Mouse (Mus musculus): ENCODE data around the gene Pth1r. TPM values are rescaled to one million over a fixed set of nuclear protein-coding genes. Genes with fewer than 3 reads are reported as not detected.
A peak's percentile ranks its signal among the peaks of the same experiment; 100 is the strongest.

Pth1r gene
- total RNA-seq, 2 experiments from 2014 or later, result 5.5 to 6.4 TPM

DNA sequence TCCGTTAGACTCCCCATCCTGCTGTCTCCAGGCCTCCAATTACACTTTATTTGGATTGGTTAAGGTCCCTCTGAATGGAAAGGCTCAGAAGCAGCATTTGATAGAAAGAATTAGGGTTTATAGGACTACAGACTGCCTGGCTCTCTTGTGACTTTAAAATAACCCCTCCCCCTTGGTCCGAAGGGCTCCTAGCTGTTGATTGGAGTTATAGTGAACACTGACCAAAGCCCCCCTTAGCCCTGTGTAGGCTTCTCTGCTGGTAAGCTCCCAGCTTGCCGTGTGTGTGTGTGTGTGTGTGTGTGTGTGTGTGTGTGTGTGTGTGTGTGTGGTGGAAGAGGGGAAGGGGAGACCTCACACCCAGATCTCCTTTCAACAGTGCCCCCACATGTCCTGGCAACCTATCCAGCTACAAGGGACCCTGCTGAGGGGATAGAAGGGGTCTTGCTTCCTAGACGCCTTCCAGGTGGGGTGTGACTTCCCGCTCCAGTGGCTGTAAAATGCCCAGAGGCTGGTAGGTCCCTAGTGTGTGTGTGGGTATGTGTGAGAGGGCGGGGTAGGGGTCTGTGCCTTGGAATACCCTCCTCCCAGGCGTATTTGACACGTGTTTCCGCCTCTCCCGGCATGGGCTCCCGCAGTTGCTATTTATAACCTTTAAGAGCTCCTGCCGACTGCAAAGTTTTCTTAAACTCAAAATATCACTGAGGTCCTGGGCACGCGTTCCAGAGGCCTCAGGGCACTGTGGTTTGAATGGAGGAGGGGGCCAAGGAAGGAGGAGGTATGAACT lies 3.7 kb upstream of the Pth1r start:
- DNase-seq (ENCODE audit: extremely low spot score in 1 of 2, low spot score in 1 of 2), result no peak

GRCm38 (mm10) chr9:110748451-110748850 lies 1.5 kb upstream of the Pth1r start:
- no peak for DNase-seq (ENCODE audit: extremely low spot score in 1 of 2, low spot score in 1 of 2)

DNA sequence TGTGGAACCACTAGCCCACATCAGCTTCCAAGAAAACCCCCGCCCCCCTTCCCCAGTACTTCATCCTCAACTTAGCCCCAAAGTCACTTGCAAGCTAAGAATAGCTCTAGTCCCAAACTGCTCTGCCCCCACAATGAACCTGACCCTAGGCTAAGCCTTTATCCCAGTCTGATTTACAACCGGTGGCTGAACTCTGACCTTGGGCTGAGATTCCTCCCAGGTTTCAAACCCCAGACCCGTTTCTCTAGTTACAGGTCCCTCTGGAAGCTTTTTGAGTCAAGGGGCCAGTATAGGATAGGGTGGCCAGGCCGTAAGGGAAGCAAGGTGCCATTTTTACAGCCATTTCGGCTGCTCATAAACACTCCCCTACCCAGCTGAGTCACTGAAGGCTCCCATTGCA lies 707 bp downstream of the Pth1r start:
- DNase-seq (ENCODE audit: extremely low spot score in 1 of 2, low spot score in 1 of 2), result no peak

- no peak for DNase-seq (ENCODE audit: extremely low spot score in 1 of 2, low spot score in 1 of 2)
Observed at GRCm38 (mm10) chr9:110745752-110746151, 1.2 kb downstream of the Pth1r start.

DNA sequence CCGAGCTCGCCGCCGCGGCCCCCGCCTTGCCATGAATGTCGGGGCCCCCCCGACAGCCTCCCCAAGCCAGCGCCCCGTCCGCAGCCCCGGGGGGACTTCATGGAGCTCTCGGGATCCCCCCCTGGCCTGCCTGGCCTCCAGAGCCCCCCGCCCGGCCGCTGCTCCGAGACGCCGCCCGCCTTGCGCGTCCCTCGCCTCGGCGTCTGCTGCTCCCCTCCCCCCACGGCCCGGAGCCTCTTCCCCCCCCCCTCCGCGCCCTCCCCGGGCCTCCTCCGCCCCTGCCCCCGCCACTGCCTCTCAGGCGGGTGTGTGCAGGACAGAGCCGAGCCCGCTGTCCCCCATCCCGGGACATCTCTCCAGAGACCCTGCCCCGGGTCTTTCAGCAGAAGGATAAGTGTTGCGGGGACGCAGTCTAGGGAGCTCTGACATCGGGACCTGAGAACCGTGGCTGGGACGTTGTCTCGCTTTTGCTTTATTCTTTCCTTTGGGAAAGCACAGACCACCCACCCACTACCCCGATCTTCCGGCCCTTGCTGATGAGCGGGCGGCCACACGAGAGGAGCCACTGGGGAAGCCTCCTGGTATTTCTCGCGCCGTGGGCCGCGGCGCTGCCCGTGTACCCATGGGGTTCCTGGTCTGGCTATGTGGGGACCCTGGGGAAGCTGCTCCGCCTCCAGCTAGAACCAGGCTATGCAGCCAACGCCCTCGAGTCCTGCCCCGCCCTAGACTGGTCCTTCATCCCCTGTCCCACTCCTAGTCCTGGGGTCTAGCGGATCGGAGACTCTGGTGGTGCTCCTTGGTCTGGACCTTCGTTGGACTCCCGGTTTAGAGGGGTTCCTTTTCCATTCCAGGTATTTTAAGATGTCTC lies 3.3 kb downstream of the Pth1r start:
- no peak for DNase-seq (ENCODE audit: extremely low spot score in 1 of 2, low spot score in 1 of 2)

DNA sequence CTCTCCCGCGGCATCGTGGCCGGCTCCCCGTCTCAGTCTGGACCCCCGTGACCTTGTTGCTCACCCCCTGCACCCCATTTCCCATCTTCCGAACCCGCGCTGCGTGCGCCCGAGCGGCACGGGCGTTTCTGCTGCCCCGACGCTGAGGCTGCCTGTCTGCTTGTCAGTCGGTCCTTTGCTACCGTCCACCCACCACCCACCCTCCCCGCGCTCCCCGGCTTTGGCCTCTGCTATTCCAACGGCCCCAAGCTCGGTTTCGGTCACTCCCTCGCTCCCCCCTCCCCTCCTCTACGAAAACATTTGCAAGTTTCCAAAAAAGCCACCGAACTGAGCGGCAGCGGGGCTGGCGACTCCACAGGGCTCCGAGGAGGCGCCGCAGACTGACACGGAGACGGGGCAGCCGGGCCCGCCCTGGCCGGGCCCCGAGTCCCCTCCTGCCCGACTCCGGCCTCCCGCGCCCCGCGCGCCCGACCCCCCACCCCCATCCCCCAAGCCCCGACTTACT lies 3.9 kb downstream of the Pth1r start:
- DNase-seq (ENCODE audit: extremely low spot score in 1 of 2, low spot score in 1 of 2), result no peak

GRCm38 (mm10) chr9:110742295-110742950 lies 4.5 kb downstream of the Pth1r start:
- no peak for DNase-seq (ENCODE audit: extremely low spot score in 1 of 2, low spot score in 1 of 2)

DNA sequence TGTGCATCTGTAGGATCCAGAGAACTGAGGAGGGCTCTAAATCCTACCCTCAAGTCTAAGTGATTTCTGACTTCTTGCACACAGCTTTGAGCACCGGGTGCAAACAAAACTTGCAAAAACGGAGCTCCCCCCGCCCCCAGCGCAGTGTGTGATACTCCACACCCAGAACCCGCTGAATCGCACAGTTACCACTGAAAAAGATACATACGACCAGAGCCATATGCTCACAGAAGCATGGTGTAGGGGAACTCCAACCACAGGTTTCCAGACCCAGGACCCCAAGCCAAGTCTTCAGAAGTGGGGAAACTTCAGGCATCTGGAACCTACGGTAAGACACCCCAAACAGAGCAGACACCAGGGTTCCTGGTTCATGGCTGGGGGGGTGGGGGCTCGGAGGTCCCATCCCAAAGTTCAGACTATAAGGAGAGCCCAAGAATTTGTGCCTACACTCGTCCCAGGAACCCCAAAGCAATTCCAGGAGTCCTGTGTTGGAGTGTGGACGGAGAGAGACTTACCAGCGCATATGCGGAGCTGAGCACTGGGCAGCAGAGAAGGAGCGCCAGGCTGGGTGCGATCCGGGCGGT lies 5.1 kb downstream of the Pth1r start, which contains the start of gene Myl3:
TSS of gene Myl3 (plus strand) at position 151 of the 584 bp plus-strand sequence.
- DNase-seq (ENCODE audit: extremely low spot score in 1 of 2, low spot score in 1 of 2), result no peak

DNA sequence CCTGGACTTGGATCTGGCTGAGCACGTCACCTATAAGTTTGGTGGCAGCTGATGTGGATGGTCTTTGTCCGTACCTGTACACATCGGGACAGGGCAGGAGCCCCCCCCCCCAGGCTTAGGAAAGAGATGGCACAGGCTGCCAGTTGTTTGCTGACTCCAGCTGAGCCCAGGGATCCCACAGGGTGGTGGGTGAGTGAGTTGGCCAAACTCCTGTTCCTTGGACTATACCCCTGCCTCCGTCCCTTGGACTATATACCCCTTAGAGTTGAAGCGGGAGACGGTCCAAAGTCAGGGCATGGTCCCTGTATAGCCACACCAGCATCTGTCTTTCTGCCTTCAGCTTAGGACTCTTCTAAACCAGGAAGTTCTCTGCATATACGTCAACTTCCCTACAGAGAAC lies 7.0 kb downstream of the Pth1r start:
- no peak for DNase-seq (ENCODE audit: extremely low spot score in 1 of 2, low spot score in 1 of 2)

- no peak for DNase-seq (ENCODE audit: extremely low spot score in 1 of 2, low spot score in 1 of 2)
Observed at GRCm38 (mm10) chr9:110738054-110738453, 8.9 kb downstream of the Pth1r start.

DNA sequence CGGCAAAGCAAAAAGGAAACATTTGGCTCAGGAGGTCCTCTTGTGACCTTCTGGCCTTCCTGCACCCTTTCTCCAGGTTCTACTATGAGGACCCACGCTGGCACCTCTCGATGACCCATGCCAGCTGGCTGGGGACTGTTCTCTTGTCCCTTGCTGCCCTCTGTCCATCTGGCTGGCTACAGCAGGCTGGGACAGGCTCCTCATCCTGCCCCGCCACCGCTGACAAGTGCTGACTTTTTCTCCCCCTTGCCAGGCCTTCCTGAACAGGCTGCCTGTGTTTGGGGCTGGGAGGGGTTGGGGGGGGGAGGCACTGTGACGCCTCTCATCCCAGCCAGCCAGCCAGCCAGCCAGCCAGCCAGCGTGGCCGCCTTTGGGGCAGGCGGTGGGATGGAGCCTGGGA lies 10.6 kb downstream of the Pth1r start:
- no peak for DNase-seq (ENCODE audit: extremely low spot score in 1 of 2, low spot score in 1 of 2)

- DNase-seq (ENCODE audit: extremely low spot score in 1 of 2, low spot score in 1 of 2), result no peak
Observed at GRCm38 (mm10) chr9:110734154-110734553, 12.8 kb downstream of the Pth1r start.

- no peak for DNase-seq (ENCODE audit: extremely low spot score in 1 of 2, low spot score in 1 of 2)
Observed at GRCm38 (mm10) chr9:110733102-110733501, 13.8 kb downstream of the Pth1r start.

DNA sequence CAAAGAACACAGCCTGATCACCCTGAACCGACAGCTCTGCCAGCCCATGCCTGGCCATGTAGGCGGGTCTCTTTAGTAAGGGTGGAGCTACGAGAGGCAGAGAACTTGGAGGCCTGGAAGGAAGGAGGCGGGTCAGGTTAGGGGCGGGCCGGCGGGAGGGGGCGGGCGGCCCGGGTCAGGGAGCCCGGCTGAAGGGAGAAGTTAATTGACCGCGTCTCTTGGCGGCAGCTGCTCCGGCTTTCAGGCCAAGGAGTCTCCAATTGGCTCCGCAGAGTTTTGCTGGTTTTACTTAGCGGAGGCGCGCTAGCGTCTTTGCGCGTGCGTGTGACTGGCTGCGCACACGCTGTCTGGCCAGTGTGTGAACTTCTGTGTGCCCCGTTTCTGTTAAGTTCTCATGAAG lies 14.3 kb downstream of the Pth1r start:
- no peak for DNase-seq (ENCODE audit: extremely low spot score in 1 of 2, low spot score in 1 of 2)

DNA sequence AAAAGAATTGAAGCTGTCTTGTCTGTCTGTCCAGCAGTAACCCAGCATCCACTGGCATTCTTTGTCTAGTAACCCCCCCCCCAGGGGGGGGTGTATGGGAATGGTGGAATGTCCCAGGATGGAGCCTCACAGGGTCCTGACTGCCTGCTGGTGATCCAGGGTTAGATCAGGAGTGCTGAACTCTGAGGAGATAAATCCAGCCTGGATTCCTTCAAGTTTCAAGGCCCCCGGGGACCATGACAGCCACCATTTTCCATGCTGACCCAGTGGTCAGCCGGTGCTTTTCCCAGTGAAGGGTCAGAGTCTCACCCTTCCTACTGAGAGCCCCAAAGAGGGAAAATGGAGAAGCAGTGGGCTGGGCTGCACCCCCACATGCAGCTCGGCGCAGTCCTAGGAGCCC lies 15.1 kb downstream of the Pth1r start:
- DNase-seq (ENCODE audit: extremely low spot score in 1 of 2, low spot score in 1 of 2), result no peak

DNA sequence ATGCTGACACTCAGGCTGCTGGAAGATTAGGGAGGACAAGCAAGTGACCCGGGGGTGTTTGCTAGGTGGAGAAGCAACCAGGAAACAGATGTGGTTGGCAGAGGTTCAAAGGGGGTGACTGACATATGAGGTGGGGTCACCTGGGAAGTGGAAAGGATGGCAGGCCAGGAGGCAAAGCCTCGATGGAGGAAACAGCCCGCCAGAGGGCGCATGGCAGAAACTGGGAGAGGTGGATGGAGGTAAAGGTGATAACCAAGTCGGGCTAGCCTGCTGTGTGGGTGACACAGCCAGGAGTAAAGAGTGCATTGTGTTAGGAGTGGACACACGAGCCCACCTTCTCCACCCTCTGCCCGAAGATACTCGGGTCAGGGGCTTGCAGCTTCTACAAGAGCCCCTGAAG lies 17.1 kb downstream of the Pth1r start:
- peak; percentile 52 to 71 for DNase-seq (ENCODE audit: extremely low spot score in 1 of 2, low spot score in 1 of 2)

GRCm38 (mm10) chr9:110726867-110727266 lies 20.1 kb downstream of the Pth1r start:
- no peak for DNase-seq (ENCODE audit: extremely low spot score in 1 of 2, low spot score in 1 of 2)

DNA sequence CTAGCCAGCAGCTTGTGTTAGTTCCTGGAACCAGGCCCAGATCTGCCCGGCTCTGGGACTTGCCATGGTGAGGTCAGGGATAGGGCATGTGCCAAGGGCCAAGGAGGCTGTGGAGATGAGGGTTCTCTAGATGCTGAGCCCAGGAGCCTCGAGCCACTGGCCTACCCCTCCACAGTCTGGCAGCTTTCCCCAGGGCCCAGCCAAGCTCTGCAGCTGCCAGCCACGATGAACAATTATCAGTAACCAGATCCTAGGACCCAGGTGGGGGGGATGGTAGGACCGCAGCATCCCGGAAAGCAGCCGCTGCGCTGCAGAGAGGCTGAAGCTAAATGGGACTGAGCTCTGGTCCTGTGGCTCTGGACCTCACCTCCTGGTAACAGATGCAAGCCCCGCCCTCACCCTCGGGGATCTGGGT lies 21.2 kb downstream of the Pth1r start:
- DNase-seq (ENCODE audit: extremely low spot score in 1 of 2, low spot score in 1 of 2), result no peak

GRCm38 (mm10) chr9:110722060-110722459 lies 24.9 kb downstream of the Pth1r start:
- no peak for DNase-seq (ENCODE audit: extremely low spot score in 1 of 2, low spot score in 1 of 2)

- no peak for DNase-seq (ENCODE audit: extremely low spot score in 1 of 2, low spot score in 1 of 2)
Observed at GRCm38 (mm10) chr9:110719977-110720376, 27.0 kb downstream of the Pth1r start.

Data from layer of hippocampus, postnatal 25 days (tissue).